In the genomic region with DNA sequence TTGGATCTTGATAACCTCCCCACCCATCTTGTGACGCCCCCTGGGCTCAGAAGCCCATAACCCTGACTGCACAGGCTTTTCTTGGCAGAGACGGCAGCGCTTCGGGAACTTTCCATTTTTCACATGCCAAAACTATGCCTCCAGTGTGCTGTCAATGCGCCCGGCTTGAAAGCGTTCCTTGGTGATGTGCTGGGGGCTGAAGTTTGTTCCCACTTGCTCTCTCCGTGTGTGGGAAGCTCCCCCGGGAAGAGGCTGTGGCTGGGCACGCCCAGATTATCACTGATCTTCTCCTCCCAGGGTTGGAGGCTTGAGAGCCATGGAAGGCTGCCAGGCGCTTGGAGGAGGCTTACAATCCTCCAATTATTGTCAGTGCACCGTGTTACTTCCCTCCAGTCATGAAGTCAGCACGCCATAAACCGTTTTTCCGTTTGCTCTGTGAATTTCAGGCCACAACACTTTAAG, we compare ENCODE assay signal across 7 mouse cellular contexts.
A peak's percentile ranks its signal among the peaks of the same experiment; 100 is the strongest.
DNase-seq lines count a peak whose midpoint lies in the region; ATAC-seq lines count a peak whose summit lies in the region.

No protein-coding gene starts in this region.

- WGBS in embryonic facial prominence, embryonic 10.5 days: 30% methylated on average over 15 of the region's 15 CpGs
- WGBS in intestine, embryonic 16.5 days: 15% methylated on average over 15 of the region's 15 CpGs
- 11% methylated on average over 15 of the region's 15 CpGs for WGBS in limb, embryonic 12.5 days
- 9% methylated on average over 15 of the region's 15 CpGs for WGBS in midbrain, embryonic 15.5 days

- peak overlapping the region; percentile 45 for H3K4me3 ChIP-seq in embryonic facial prominence, embryonic 10.5 days
- peak overlapping the region; percentile 33 for H3K4me3 ChIP-seq in intestine, embryonic 16.5 days (ENCODE audit: low read length)
- H3K4me3 ChIP-seq in limb, embryonic 12.5 days (replicated peaks): peak overlapping the region; percentile 32
- H3K4me3 ChIP-seq in midbrain, embryonic 15.5 days: peak overlapping the region; percentile 31

- peak; percentile 52 for ATAC-seq in intestine, embryonic 16.5 days
- peak; percentile 58; the same call in 1 of the 2 replicates for ATAC-seq in limb, embryonic 12.5 days (ENCODE audit: insufficient number of reproducible peaks, insufficient read depth, low FRiP score, low TSS enrichment, low read depth)
- peak; percentile 58 for ATAC-seq in midbrain, embryonic 15.5 days (replicated peaks)

- peak; percentile 82 for DNase-seq in brain, adult 2 months (ENCODE audit: low read depth, low spot score)
- DNase-seq in embryonic facial prominence, embryonic 10.5 days (ENCODE audit: low spot score): peak; percentile 21
- peak; percentile 34 for DNase-seq in gonadal fat pad, adult 2 months (ENCODE audit: low read depth)
- peak; percentile 76 for DNase-seq in testis, postnatal 14 days (ENCODE audit: low spot score)

- no peaks in the 10 kb centered on the region for H3K9me3 ChIP-seq in embryonic facial prominence, embryonic 10.5 days
- no peaks in the 10 kb centered on the region for H3K9me3 ChIP-seq in intestine, embryonic 16.5 days (ENCODE audit: control insufficient read depth, low read length)
- H3K9me3 ChIP-seq in limb, embryonic 12.5 days: no peaks in the 10 kb centered on the region
- H3K9me3 ChIP-seq in midbrain, embryonic 15.5 days: no peaks in the 10 kb centered on the region

- H3K27ac ChIP-seq in embryonic facial prominence, embryonic 10.5 days (replicated peaks): no peak overlapping the region
- H3K27ac ChIP-seq in intestine, embryonic 16.5 days (ENCODE audit: low read length): no peak overlapping the region
- H3K27ac ChIP-seq in limb, embryonic 12.5 days: no peak overlapping the region
- no peak overlapping the region; the same call in 1 of the 2 replicates for H3K27ac ChIP-seq in midbrain, embryonic 15.5 days

- peaks cover 17% of the 10 kb centered on the region; the same call in 1 of the 2 replicates for H3K27me3 ChIP-seq in embryonic facial prominence, embryonic 10.5 days (replicated peaks; ENCODE audit: low read depth, poor library complexity, severe bottlenecking)
- 0 out of 2 replicates have a peak, but pooled peaks cover 3% of the 10 kb centered on the region for H3K27me3 ChIP-seq in intestine, embryonic 16.5 days (replicated peaks; ENCODE audit: control insufficient read depth, insufficient read depth, low read length)
- peaks cover 10% of the 10 kb centered on the region; the same call in 1 of the 2 replicates for H3K27me3 ChIP-seq in limb, embryonic 12.5 days
- no peaks in the 10 kb centered on the region for H3K27me3 ChIP-seq in midbrain, embryonic 15.5 days (replicated peaks)

- H3K9ac ChIP-seq in intestine, embryonic 16.5 days (ENCODE audit: low read depth, low read length): no peak overlapping the region
- H3K9ac ChIP-seq in limb, embryonic 12.5 days (replicated peaks): no peak overlapping the region
- H3K9ac ChIP-seq in midbrain, embryonic 15.5 days: peak overlapping the region; percentile 18; the same call in 1 of the 2 replicates

- H3K4me1 ChIP-seq in embryonic facial prominence, embryonic 10.5 days: peaks cover 12% of the 10 kb centered on the region
- no peaks in the 10 kb centered on the region; the same call in 1 of the 2 replicates for H3K4me1 ChIP-seq in intestine, embryonic 16.5 days (ENCODE audit: control insufficient read depth, insufficient read depth, low read length)
- H3K4me1 ChIP-seq in limb, embryonic 12.5 days (replicated peaks): peaks cover 16% of the 10 kb centered on the region
- H3K4me1 ChIP-seq in midbrain, embryonic 15.5 days: peaks cover 31% of the 10 kb centered on the region

- H3K4me2 ChIP-seq in intestine, embryonic 16.5 days (ENCODE audit: low read depth, low read length): peak overlapping the region; percentile 37
- H3K4me2 ChIP-seq in limb, embryonic 12.5 days: peak overlapping the region; percentile 64
- H3K4me2 ChIP-seq in midbrain, embryonic 15.5 days: peak overlapping the region; percentile 55

- no peaks in the 10 kb centered on the region for H3K36me3 ChIP-seq in embryonic facial prominence, embryonic 10.5 days (replicated peaks)
- no peaks in the 10 kb centered on the region for H3K36me3 ChIP-seq in intestine, embryonic 16.5 days (ENCODE audit: control insufficient read depth, insufficient read depth, low read length)
- H3K36me3 ChIP-seq in limb, embryonic 12.5 days: no peaks in the 10 kb centered on the region
- H3K36me3 ChIP-seq in midbrain, embryonic 15.5 days (replicated peaks): no peaks in the 10 kb centered on the region

Comparison
In these comparisons a context has a peak if more than half of its experiments do, and no peak if none do; other contexts are left out.
1. DNase-seq: peak in every context shown above with its lines; median percentile 82 in brain, adult 2 months; 76 in testis, postnatal 14 days; 34 in gonadal fat pad, adult 2 months; 21 in embryonic facial prominence, embryonic 10.5 days.